Mouse (Mus musculus): ENCODE measurements at regions not wholly inside any gene's neighbourhood (a gene's known extent, or its start where the extent isn't known, plus 50 kb on each side); places are given as distances from the start of the nearest gene placed in this dataset.

DNA sequence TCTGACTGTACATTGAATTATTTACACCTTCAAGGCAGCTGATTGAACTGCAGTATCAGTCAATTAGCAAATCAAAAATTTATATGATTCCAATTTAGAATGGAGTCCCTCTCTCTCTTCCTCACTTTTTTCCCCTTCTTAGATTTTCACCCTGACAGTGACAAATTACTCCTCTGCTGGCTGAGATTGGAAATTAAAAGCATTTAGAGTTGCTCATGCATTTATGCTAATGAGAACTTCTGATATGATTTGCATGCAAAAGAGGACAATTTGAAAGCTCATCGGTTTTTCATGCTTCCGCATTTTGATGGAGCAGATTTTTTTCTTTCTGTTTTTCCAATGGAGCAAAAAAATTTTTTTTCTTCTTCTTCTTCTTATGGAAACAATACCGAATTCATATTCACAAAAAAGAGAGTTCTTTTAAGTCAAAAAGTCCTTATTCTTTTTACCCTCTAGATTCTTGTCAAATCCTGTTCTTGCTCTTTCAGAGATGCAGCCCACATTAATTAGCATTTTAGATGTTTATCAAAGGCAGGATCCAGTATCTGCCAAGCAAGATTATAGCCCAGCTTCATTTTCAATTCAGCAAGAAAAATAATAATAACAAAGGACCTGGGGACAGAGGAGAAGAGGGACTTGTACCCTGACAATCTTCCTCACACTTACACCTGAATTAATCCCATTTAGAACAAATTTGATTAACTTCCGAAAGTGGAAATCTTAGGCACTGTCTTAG, 173.6 kb upstream of the Nox3 start:
- H3K4me1 ChIP-seq (ENCODE audit: control insufficient read depth, insufficient read depth, low read length) = no peaks in the 10 kb centered on the region
- no peak overlapping the region for H3K27ac ChIP-seq (ENCODE audit: insufficient read depth, low read length)
- no peak for TF ChIP-seq CTCF (IDR thresholded peaks at IDR 0.05; ENCODE audit: extremely low read depth, insufficient read depth, low read length)
- no peak for TF ChIP-seq POLR2A (IDR thresholded peaks at IDR 0.05; ENCODE audit: extremely low read depth, insufficient read depth, low read length)
- no peak overlapping the region for H3K4me3 ChIP-seq (ENCODE audit: insufficient read depth, low read length)

DNA sequence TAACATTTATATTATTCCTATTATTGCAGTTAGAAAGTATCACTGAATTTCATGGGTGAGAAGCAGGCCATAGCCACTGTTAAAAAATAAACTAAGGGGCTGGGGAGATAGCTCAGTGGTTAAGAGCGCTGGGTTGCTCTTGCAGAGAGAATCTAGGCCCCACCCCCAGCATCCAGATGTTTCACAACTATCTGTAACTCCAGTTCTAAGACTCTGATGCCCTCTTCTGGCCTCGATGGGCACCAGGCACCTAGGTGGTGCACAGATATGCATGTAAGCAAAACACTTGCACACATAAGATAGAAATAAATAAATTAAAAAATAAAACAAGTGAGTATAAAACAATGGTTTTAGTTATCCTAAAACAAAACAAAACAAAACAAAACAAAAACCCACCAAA, 166.3 kb upstream of the Nox3 start:
- TF ChIP-seq CTCF (IDR thresholded peaks at IDR 0.05; ENCODE audit: extremely low read depth, insufficient read depth, low read length) (no peak), POLR2A (IDR thresholded peaks at IDR 0.05; ENCODE audit: extremely low read depth, insufficient read depth, low read length) (no peak)
- no peaks in the 10 kb centered on the region for H3K4me1 ChIP-seq (ENCODE audit: control insufficient read depth, insufficient read depth, low read length)
- H3K27ac ChIP-seq (ENCODE audit: insufficient read depth, low read length) = no peak overlapping the region
- no peak overlapping the region for H3K4me3 ChIP-seq (ENCODE audit: insufficient read depth, low read length)

DNA sequence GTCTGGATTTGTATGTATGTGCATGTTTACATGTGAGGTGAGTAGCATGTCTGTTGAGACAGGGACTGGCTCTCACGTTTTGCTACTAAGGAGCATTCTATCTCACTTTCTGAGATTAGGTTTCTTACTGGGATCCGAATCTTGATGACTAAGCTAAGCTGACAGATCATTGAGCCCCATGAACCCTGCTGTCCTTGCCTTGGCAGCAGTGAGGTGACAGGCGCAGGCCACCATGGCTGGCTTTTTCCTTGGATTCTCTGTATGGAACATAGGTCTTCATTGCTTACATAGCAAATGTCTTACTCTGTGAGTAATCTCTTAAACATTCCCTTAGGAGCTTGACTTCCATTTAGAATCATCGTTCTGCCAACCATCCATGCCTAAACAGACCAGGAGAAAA, 140.3 kb upstream of the Nox3 start:
- no peaks in the 10 kb centered on the region for H3K4me1 ChIP-seq (ENCODE audit: control insufficient read depth, insufficient read depth, low read length)
- no peak overlapping the region for H3K27ac ChIP-seq (ENCODE audit: insufficient read depth, low read length)
- TF ChIP-seq POLR2A (IDR thresholded peaks at IDR 0.05; ENCODE audit: extremely low read depth, insufficient read depth, low read length) (no peak), CTCF (IDR thresholded peaks at IDR 0.05; ENCODE audit: extremely low read depth, insufficient read depth, low read length) (no peak)
- H3K4me3 ChIP-seq (ENCODE audit: insufficient read depth, low read length) = no peak overlapping the region

DNA sequence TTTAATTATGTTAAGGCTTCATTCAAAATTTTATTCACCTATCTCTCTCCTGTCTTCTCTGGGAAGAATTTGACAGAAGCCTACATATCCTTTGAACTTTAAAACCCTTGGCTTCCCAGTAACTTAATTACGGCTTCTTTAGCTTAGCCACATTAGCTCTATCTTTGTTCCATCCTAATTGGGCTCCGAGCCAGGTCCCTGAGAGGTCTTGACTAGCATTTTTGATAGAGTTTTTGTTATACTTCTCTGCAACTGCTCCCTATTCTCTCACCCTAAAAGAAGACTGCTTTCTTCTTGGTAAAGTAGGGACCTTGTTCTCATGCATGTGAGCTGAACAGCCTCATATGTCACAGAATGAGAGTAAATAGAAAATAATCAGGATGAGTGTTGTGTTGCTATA, 115.1 kb upstream of the Nox3 start:
- Histone ChIP-seq H3K4me1 (ENCODE audit: control insufficient read depth, insufficient read depth, low read length) (no peaks in the 10 kb centered on the region), H3K27ac (ENCODE audit: insufficient read depth, low read length) (no peak overlapping the region), H3K4me3 (ENCODE audit: insufficient read depth, low read length) (no peak overlapping the region)
- no peak for TF ChIP-seq POLR2A (IDR thresholded peaks at IDR 0.05; ENCODE audit: extremely low read depth, insufficient read depth, low read length)
- TF ChIP-seq CTCF (IDR thresholded peaks at IDR 0.05; ENCODE audit: extremely low read depth, insufficient read depth, low read length) = no peak

DNA sequence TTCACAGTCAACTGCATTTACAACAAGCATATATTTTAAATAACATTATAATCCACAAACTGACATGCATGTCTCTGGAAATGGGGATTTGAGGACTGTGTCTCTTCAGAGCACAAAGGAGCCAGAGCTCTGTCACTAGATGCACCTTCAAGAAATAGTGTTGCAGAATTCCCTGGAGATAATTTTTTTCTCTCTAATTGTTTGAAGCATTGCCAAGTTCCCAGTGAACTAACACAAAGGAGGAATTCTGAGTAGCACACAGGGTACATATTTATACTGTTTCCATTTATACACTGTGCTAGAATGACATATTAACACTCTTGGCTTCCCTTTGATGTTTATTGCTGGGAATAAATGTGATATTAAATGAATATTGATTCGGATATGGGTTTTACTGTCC, 107.4 kb upstream of the Nox3 start:
- Histone ChIP-seq H3K27ac (ENCODE audit: insufficient read depth, low read length) (no peak overlapping the region), H3K4me1 (ENCODE audit: control insufficient read depth, insufficient read depth, low read length) (no peaks in the 10 kb centered on the region), H3K4me3 (ENCODE audit: insufficient read depth, low read length) (no peak overlapping the region)
- TF ChIP-seq POLR2A (IDR thresholded peaks at IDR 0.05; ENCODE audit: extremely low read depth, insufficient read depth, low read length) (no peak), CTCF (IDR thresholded peaks at IDR 0.05; ENCODE audit: extremely low read depth, insufficient read depth, low read length) (no peak)

DNA sequence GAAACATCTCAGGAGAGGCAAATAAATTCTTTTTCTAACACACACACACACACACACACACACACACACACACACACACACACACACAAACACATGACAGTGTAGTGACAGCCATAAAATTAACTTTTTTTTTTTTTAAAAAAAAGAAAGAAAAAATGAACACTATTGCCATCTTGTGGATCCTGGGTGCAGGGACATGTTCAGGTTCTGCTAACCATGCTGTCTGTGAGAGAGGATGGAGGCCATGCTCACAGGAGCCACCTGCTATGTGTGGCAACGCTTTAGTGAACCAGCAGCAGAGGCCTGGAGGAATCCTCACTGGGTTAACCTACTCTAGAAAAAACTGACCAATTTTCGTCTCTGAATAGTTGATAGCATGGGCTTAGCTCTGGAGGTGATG, 96.5 kb upstream of the Nox3 start:
- TF ChIP-seq POLR2A (IDR thresholded peaks at IDR 0.05; ENCODE audit: extremely low read depth, insufficient read depth, low read length) (no peak), CTCF (IDR thresholded peaks at IDR 0.05; ENCODE audit: extremely low read depth, insufficient read depth, low read length) (peak; percentile 51)
- Histone ChIP-seq H3K4me1 (ENCODE audit: control insufficient read depth, insufficient read depth, low read length) (no peaks in the 10 kb centered on the region), H3K4me3 (ENCODE audit: insufficient read depth, low read length) (no peak overlapping the region), H3K27ac (ENCODE audit: insufficient read depth, low read length) (no peak overlapping the region)

DNA sequence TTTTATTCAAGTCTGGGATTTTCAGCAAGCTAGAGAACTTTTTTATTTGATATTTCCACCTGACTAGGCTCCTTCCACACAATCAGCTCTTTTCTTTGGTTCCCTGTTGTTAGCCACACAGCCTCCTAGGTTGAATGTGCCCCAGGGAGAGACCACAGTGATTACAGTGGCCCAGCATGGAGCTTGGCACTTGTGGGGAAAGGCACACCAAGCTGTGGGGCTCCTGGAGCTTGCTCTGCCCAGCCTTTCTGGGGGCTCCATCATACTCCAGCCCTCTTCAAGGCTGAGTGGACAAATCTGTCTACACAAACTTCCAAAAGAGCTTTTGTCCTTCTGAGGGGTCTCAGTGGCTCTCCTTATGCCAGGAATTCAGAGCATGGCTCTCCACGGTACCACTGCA, 86.1 kb upstream of the Nox3 start:
- Histone ChIP-seq H3K27ac (ENCODE audit: insufficient read depth, low read length) (no peak overlapping the region), H3K4me1 (ENCODE audit: control insufficient read depth, insufficient read depth, low read length) (no peaks in the 10 kb centered on the region), H3K4me3 (ENCODE audit: insufficient read depth, low read length) (no peak overlapping the region)
- TF ChIP-seq POLR2A (IDR thresholded peaks at IDR 0.05; ENCODE audit: extremely low read depth, insufficient read depth, low read length) (no peak), CTCF (IDR thresholded peaks at IDR 0.05; ENCODE audit: extremely low read depth, insufficient read depth, low read length) (no peak)

DNA sequence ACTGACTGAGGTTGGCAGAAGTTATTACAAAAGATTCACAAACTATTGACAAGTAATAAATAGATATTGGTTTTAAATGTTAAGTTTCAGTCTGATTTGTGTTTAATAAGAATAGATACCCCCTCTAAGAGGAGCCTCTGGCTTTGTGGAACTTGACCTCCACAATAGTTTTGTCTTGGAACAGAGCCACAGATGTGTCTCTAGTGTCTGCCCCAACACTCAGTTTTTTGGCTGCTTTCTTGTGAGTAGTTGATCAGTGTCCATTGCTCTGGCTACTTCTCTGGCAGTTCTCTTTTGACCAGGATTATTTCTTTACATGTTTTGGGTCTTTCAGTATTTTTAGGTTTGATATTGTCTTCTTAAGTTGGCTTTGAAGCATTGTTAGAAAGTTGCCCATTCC, 81.6 kb upstream of the Nox3 start:
- no peak overlapping the region for H3K27ac ChIP-seq (ENCODE audit: insufficient read depth, low read length)
- H3K4me3 ChIP-seq (ENCODE audit: insufficient read depth, low read length) = no peak overlapping the region
- no peaks in the 10 kb centered on the region for H3K4me1 ChIP-seq (ENCODE audit: control insufficient read depth, insufficient read depth, low read length)
- TF ChIP-seq POLR2A (IDR thresholded peaks at IDR 0.05; ENCODE audit: extremely low read depth, insufficient read depth, low read length) = no peak
- no peak for TF ChIP-seq CTCF (IDR thresholded peaks at IDR 0.05; ENCODE audit: extremely low read depth, insufficient read depth, low read length)

DNA sequence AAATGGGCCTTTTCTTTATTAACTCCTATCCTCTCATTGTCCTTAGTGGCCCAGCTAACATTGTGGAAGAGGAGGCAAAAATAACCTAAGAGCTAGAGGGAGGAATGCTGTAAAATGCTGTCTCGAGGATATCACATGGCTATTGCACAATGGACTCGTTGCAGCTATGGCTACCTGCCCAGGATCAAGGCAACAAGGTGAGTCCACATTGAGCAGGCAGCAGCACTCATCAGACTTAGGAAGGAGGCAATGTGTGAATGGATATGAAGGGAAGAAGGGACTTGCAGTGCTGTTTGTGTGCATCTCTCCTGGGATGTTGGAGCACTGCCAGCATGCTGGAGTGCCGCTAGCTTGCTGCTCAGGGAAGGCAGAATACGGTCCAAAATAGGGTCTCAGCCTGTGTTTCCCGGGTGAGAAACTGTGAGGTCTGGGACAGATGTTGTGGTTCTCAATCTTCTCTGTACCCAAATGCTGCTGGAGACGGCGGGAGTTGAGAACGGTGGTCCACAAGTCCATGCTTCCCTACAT, 51.8 kb upstream of the Nox3 start:
- no peak for TF ChIP-seq CTCF (IDR thresholded peaks at IDR 0.05; ENCODE audit: extremely low read depth, insufficient read depth, low read length)
- TF ChIP-seq POLR2A (IDR thresholded peaks at IDR 0.05; ENCODE audit: extremely low read depth, insufficient read depth, low read length) = no peak
- H3K4me1 ChIP-seq (ENCODE audit: control insufficient read depth, insufficient read depth, low read length) = no peaks in the 10 kb centered on the region
- no peak overlapping the region for H3K4me3 ChIP-seq (ENCODE audit: insufficient read depth, low read length)

More for the DNA sequence above, 51.8 kb upstream of the Nox3 start:
- H3K27ac ChIP-seq (ENCODE audit: insufficient read depth, low read length) = no peak overlapping the region
